Mouse (Mus musculus): Measurements from ENCODE around the gene Aqp5. TPM values are rescaled to one million over a fixed set of nuclear protein-coding genes. Genes with fewer than 3 reads are reported as not detected.

Aqp5 gene
- polyA plus RNA-seq, 1 experiment from 2014 or later: 0.15 TPM

GRCm38 (mm10) chr15:99611563-99611962, 21.0 kb downstream of the Aqp5 start:
- Histone ChIP-seq H3K4me2 (ENCODE audit: low read length) (no peak overlapping the region), H3K9me3 (replicated peaks; ENCODE audit: control insufficient read depth, low read length) (no peaks in the 10 kb centered on the region; the same call in 1 of the 2 replicates), H3K27me3 (replicated peaks; ENCODE audit: control insufficient read depth, insufficient read depth, low read length) (0 out of 2 replicates have a peak, but pooled peaks cover 6% of the 10 kb centered on the region), H3K9ac (ENCODE audit: low read length) (no peak overlapping the region), H3K4me1 (ENCODE audit: control insufficient read depth, insufficient read depth, low read length) (peaks cover 25% of the 10 kb centered on the region), H3K36me3 (ENCODE audit: control insufficient read depth, insufficient read depth, low read length) (no peaks in the 10 kb centered on the region), H3K4me3 (ENCODE audit: low read depth, low read length) (no peak overlapping the region), H3K27ac (ENCODE audit: low read depth, low read length) (no peak overlapping the region; the same call in 1 of the 2 replicates)
- DNase-seq (ENCODE audit: low spot score): no peak
- WGBS: 71% methylated on average over 7 of the region's 7 CpGs
- no peak for ATAC-seq

GRCm38 (mm10) chr15:99614273-99614672, 23.7 kb downstream of the Aqp5 start:
- H3K27me3 ChIP-seq (replicated peaks; ENCODE audit: control insufficient read depth, insufficient read depth, low read length): 0 out of 2 replicates have a peak, but pooled peaks cover 6% of the 10 kb centered on the region
- peaks cover 13% of the 10 kb centered on the region for H3K4me1 ChIP-seq (ENCODE audit: control insufficient read depth, insufficient read depth, low read length)
- H3K9ac ChIP-seq (ENCODE audit: low read length): no peak overlapping the region
- DNase-seq (ENCODE audit: low spot score) (no peak), ATAC-seq (no peak)
- no peak overlapping the region for H3K27ac ChIP-seq (ENCODE audit: low read depth, low read length)
- H3K36me3 ChIP-seq (ENCODE audit: control insufficient read depth, insufficient read depth, low read length): 0 out of 2 replicates have a peak, but pooled peaks cover 3% of the 10 kb centered on the region
- 69% methylated on average over 13 of the region's 13 CpGs for WGBS
- no peak overlapping the region for H3K4me2 ChIP-seq (ENCODE audit: low read length)
- H3K4me3 ChIP-seq (ENCODE audit: low read depth, low read length): no peak overlapping the region
- no peaks in the 10 kb centered on the region; the same call in 1 of the 2 replicates for H3K9me3 ChIP-seq (replicated peaks; ENCODE audit: control insufficient read depth, low read length)

- peak; percentile 54 for DNase-seq (ENCODE audit: low spot score)
- no peaks in the 10 kb centered on the region; the same call in 1 of the 2 replicates for H3K9me3 ChIP-seq (replicated peaks; ENCODE audit: control insufficient read depth, low read length)
- no peak overlapping the region for H3K9ac ChIP-seq (ENCODE audit: low read length)
- 0 out of 2 replicates have a peak, but pooled peaks cover 6% of the 10 kb centered on the region for H3K27me3 ChIP-seq (replicated peaks; ENCODE audit: control insufficient read depth, insufficient read depth, low read length)
- no peak overlapping the region for H3K4me3 ChIP-seq (ENCODE audit: low read depth, low read length)
- 2% methylated on average over 12 of the region's 12 CpGs for WGBS
- peaks cover 13% of the 10 kb centered on the region for H3K4me1 ChIP-seq (ENCODE audit: control insufficient read depth, insufficient read depth, low read length)
- ATAC-seq: no peak
- 0 out of 2 replicates have a peak, but pooled peaks cover 3% of the 10 kb centered on the region for H3K36me3 ChIP-seq (ENCODE audit: control insufficient read depth, insufficient read depth, low read length)
- H3K27ac ChIP-seq (ENCODE audit: low read depth, low read length): no peak overlapping the region
- no peak overlapping the region for H3K4me2 ChIP-seq (ENCODE audit: low read length)
Observed at GRCm38 (mm10) chr15:99614753-99615152, 24.2 kb downstream of the Aqp5 start.

GRCm38 (mm10) chr15:99615246-99615645, 24.7 kb downstream of the Aqp5 start:
- DNase-seq (ENCODE audit: low spot score) (peak; percentile 34), ATAC-seq (no peak)

GRCm38 (mm10) chr15:99618595-99618994, 28.0 kb downstream of the Aqp5 start:
- no peaks in the 10 kb centered on the region for H3K9me3 ChIP-seq (replicated peaks; ENCODE audit: control insufficient read depth, low read length)
- 0 out of 2 replicates have a peak, but pooled peaks cover 5% of the 10 kb centered on the region for H3K27me3 ChIP-seq (replicated peaks; ENCODE audit: control insufficient read depth, insufficient read depth, low read length)
- ATAC-seq: no peak
- H3K4me1 ChIP-seq (ENCODE audit: control insufficient read depth, insufficient read depth, low read length): peaks cover 10% of the 10 kb centered on the region
- no peak overlapping the region for H3K9ac ChIP-seq (ENCODE audit: low read length)
- no peak overlapping the region for H3K4me3 ChIP-seq (ENCODE audit: low read depth, low read length)
- 91% methylated on average over 3 of the region's 3 CpGs for WGBS
- peaks cover 36% of the 10 kb centered on the region for H3K36me3 ChIP-seq (ENCODE audit: control insufficient read depth, insufficient read depth, low read length)
- no peak overlapping the region for H3K27ac ChIP-seq (ENCODE audit: low read depth, low read length)
- no peak overlapping the region for H3K4me2 ChIP-seq (ENCODE audit: low read length)
- no peak for DNase-seq (ENCODE audit: low spot score)

More at GRCm38 (mm10) chr15:99615246-99615645, 24.7 kb downstream of the Aqp5 start:
- Histone ChIP-seq H3K36me3 (ENCODE audit: control insufficient read depth, insufficient read depth, low read length) (peaks cover 4% of the 10 kb centered on the region; the same call in 1 of the 2 replicates), H3K9ac (ENCODE audit: low read length) (no peak overlapping the region), H3K4me1 (ENCODE audit: control insufficient read depth, insufficient read depth, low read length) (peaks cover 13% of the 10 kb centered on the region), H3K9me3 (replicated peaks; ENCODE audit: control insufficient read depth, low read length) (no peaks in the 10 kb centered on the region; the same call in 1 of the 2 replicates), H3K4me3 (ENCODE audit: low read depth, low read length) (no peak overlapping the region), H3K27me3 (replicated peaks; ENCODE audit: control insufficient read depth, insufficient read depth, low read length) (0 out of 2 replicates have a peak, but pooled peaks cover 6% of the 10 kb centered on the region), H3K27ac (ENCODE audit: low read depth, low read length) (no peak overlapping the region), H3K4me2 (ENCODE audit: low read length) (no peak overlapping the region)
- 38% methylated on average over 9 of the region's 9 CpGs for WGBS

- H3K27me3 ChIP-seq (replicated peaks; ENCODE audit: control insufficient read depth, insufficient read depth, low read length): no peaks in the 10 kb centered on the region
- peaks cover 47% of the 10 kb centered on the region for H3K36me3 ChIP-seq (ENCODE audit: control insufficient read depth, insufficient read depth, low read length)
- no peaks in the 10 kb centered on the region for H3K9me3 ChIP-seq (replicated peaks; ENCODE audit: control insufficient read depth, low read length)
- ATAC-seq (no peak; the same call in 1 of the 2 replicates), DNase-seq (ENCODE audit: low spot score) (peak; percentile 63)
- H3K9ac ChIP-seq (ENCODE audit: low read length): no peak overlapping the region
- H3K4me2 ChIP-seq (ENCODE audit: low read length): no peak overlapping the region
- 69% methylated on average over 4 of the region's 4 CpGs for WGBS
- peaks cover 7% of the 10 kb centered on the region for H3K4me1 ChIP-seq (ENCODE audit: control insufficient read depth, insufficient read depth, low read length)
- H3K27ac ChIP-seq (ENCODE audit: low read depth, low read length): 0 out of 2 replicates have a peak overlapping the region, but pooled peaks have one; percentile 18
- no peak overlapping the region for H3K4me3 ChIP-seq (ENCODE audit: low read depth, low read length)
Observed at GRCm38 (mm10) chr15:99619821-99620220, 29.2 kb downstream of the Aqp5 start.

GRCm38 (mm10) chr15:99622063-99622462, 31.5 kb downstream of the Aqp5 start:
- 95% methylated on average over 11 of the region's 11 CpGs for WGBS
- Histone ChIP-seq H3K4me1 (ENCODE audit: control insufficient read depth, insufficient read depth, low read length) (no peaks in the 10 kb centered on the region), H3K9me3 (replicated peaks; ENCODE audit: control insufficient read depth, low read length) (no peaks in the 10 kb centered on the region), H3K36me3 (ENCODE audit: control insufficient read depth, insufficient read depth, low read length) (peaks cover 68% of the 10 kb centered on the region), H3K4me3 (ENCODE audit: low read depth, low read length) (no peak overlapping the region), H3K27ac (ENCODE audit: low read depth, low read length) (no peak overlapping the region), H3K4me2 (ENCODE audit: low read length) (no peak overlapping the region), H3K27me3 (replicated peaks; ENCODE audit: control insufficient read depth, insufficient read depth, low read length) (no peaks in the 10 kb centered on the region), H3K9ac (ENCODE audit: low read length) (no peak overlapping the region)
- ATAC-seq (no peak), DNase-seq (ENCODE audit: low spot score) (no peak)

- Histone ChIP-seq H3K4me1 (ENCODE audit: control insufficient read depth, insufficient read depth, low read length) (no peaks in the 10 kb centered on the region), H3K9ac (ENCODE audit: low read length) (no peak overlapping the region), H3K36me3 (ENCODE audit: control insufficient read depth, insufficient read depth, low read length) (peaks cover 87% of the 10 kb centered on the region), H3K4me2 (ENCODE audit: low read length) (no peak overlapping the region), H3K27me3 (replicated peaks; ENCODE audit: control insufficient read depth, insufficient read depth, low read length) (no peaks in the 10 kb centered on the region), H3K4me3 (ENCODE audit: low read depth, low read length) (no peak overlapping the region), H3K27ac (ENCODE audit: low read depth, low read length) (no peak overlapping the region), H3K9me3 (replicated peaks; ENCODE audit: control insufficient read depth, low read length) (no peaks in the 10 kb centered on the region)
- DNase-seq (ENCODE audit: low spot score): no peak
- ATAC-seq: no peak
Observed at GRCm38 (mm10) chr15:99631618-99632017, 41.0 kb downstream of the Aqp5 start.

- Histone ChIP-seq H3K4me1 (ENCODE audit: control insufficient read depth, insufficient read depth, low read length) (no peaks in the 10 kb centered on the region), H3K4me3 (ENCODE audit: low read depth, low read length) (no peak overlapping the region), H3K27me3 (replicated peaks; ENCODE audit: control insufficient read depth, insufficient read depth, low read length) (no peaks in the 10 kb centered on the region), H3K9me3 (replicated peaks; ENCODE audit: control insufficient read depth, low read length) (no peaks in the 10 kb centered on the region), H3K27ac (ENCODE audit: low read depth, low read length) (no peak overlapping the region), H3K36me3 (ENCODE audit: control insufficient read depth, insufficient read depth, low read length) (peaks cover 90% of the 10 kb centered on the region), H3K4me2 (ENCODE audit: low read length) (no peak overlapping the region), H3K9ac (ENCODE audit: low read length) (no peak overlapping the region)
- DNase-seq (ENCODE audit: low spot score) (no peak), ATAC-seq (no peak)
- 93% methylated on average over 7 of the region's 7 CpGs for WGBS
Observed at GRCm38 (mm10) chr15:99634702-99635101, 44.1 kb downstream of the Aqp5 start.
